Mouse (Mus musculus) embryonic facial prominence, embryonic 10.5 days (tissue): ENCODE data around the gene Gm21969. TPM values are rescaled to one million over a fixed set of nuclear protein-coding genes. Genes with fewer than 3 reads are reported as not detected.

Source experiments
- DNase-seq: peaks from one replicate; pipeline ENCODE4 v3.0.0-alpha.2; 2017; ENCODE audit warnings: low spot score
- H3K27ac ChIP-seq: fragments of 300-500 bp; sonication (generic); replicated peaks from 2 replicates; pipeline ENCODE4 v1.5.1; 2016; ENCODE audit warnings: mild to moderate bottlenecking
- H3K27me3 ChIP-seq: fragments of 300-500 bp; sonication (generic); replicated peaks from 2 replicates; pipeline ENCODE4 v1.6.1; 2016; ENCODE audit warnings: low read depth, mild to moderate bottlenecking; ENCODE audit not compliant: poor library complexity, severe bottlenecking
- H3K36me3 ChIP-seq: fragments of 300-500 bp; sonication (generic); replicated peaks from 2 replicates; pipeline ENCODE4 v1.6.1; 2016; ENCODE audit warnings: mild to moderate bottlenecking, moderate library complexity
- H3K4me1 ChIP-seq: fragments of 300-500 bp; sonication (generic); 2 replicates; pipeline ENCODE4 v1.6.1; 2016
- H3K4me3 ChIP-seq: fragments of 300-500 bp; sonication (generic); 2 replicates; pipeline ENCODE4 v1.5.1; 2016; ENCODE audit warnings: mild to moderate bottlenecking, moderate library complexity
- H3K9me3 ChIP-seq: fragments of 300-500 bp; sonication (generic); 2 replicates; pipeline ENCODE4 v1.6.1; 2016; ENCODE audit warnings: mild to moderate bottlenecking
- WGBS: fragments of 180-500 bp; shearing (Covaris S2); methylation state at CpG from one replicate; pipeline ENCODE4 v1.1.7; 2016; 5-methylcytosine and 5-hydroxymethylcytosine counted together
- polyA plus RNA-seq: library from polyadenylated mRNA; unstranded; fragments of >200 nt; fragmentation: Nextera tagmentation; extraction: Ambion mirVana; gene quantifications from 2 replicates; pipeline ENCODE4 v1.2.1, GENCODE M21; 2016

Gene Gm21969
- polyA plus RNA-seq, 1 experiment from 2014 or later = not detected

GRCm38 (mm10) chr4:139646916-139647315, 43.9 kb downstream of the Gm21969 start:
- Histone ChIP-seq H3K27me3 (peaks cover 20% of the 10 kb centered on the region), H3K4me3 (no peak overlapping the region), H3K9me3 (no peaks in the 10 kb centered on the region), H3K27ac (no peak overlapping the region), H3K4me1 (peaks cover 8% of the 10 kb centered on the region), H3K36me3 (peaks cover 32% of the 10 kb centered on the region)
- DNase-seq = no peak
- WGBS = 79% methylated on average over 7 of the region's 7 CpGs

GRCm38 (mm10) chr4:139650086-139650743, 47.2 kb downstream of the Gm21969 start:
- 85% methylated on average over 15 of the region's 15 CpGs for WGBS
- no peak overlapping the region for H3K4me3 ChIP-seq
- no peak for DNase-seq
- no peaks in the 10 kb centered on the region for H3K4me1 ChIP-seq
- peaks cover 24% of the 10 kb centered on the region for H3K36me3 ChIP-seq
- no peak overlapping the region for H3K27ac ChIP-seq
- H3K9me3 ChIP-seq = no peaks in the 10 kb centered on the region
- 0 out of 2 replicates have a peak, but pooled peaks cover 3% of the 10 kb centered on the region for H3K27me3 ChIP-seq

DNA sequence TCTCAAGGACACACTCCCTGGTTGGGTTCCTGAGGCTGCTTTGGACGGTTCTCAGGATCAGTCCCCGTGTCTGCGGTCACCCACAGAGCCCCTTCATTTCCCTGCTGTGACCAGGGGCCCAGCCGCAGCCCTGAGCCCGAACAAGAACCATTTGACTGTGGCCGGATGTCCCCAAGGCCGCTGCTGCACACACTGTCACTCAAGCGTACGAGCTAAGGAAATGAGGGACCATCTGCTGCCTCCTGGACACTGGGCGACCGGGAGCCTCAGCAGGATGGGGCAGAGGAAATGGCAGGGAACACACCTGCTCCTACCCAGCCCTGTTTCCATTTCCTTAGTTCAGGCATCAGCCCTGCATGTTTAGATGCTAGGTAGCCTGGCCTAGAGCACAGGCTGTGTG, 47.9 kb downstream of the Gm21969 start:
- 0 out of 2 replicates have a peak, but pooled peaks cover 3% of the 10 kb centered on the region for H3K27me3 ChIP-seq
- 74% methylated on average over 11 of the region's 11 CpGs for WGBS
- no peaks in the 10 kb centered on the region for H3K4me1 ChIP-seq
- H3K9me3 ChIP-seq = no peaks in the 10 kb centered on the region
- peaks cover 23% of the 10 kb centered on the region for H3K36me3 ChIP-seq
- no peak for DNase-seq
- no peak overlapping the region for H3K27ac ChIP-seq
- H3K4me3 ChIP-seq = no peak overlapping the region

DNA sequence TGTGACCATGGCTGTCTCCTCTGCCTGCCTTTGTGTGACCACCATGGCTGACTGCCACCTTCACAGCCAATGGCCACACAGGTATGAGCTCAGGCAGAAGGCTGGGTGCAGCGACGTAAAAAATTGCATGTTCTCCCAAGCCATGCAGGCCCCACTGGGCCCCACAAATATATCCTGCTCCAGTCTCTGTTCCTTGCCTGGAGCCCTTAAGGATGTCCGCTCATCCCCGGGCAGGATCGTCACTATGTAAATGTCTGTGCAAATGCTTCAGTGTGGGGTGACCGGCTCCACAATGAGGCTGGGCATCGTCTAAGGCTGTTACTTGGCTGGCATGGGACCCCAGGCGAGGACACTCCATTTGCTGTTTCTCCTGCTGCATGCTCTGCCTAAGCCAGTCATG, 50.3 kb downstream of the Gm21969 start, which contains the start of gene Tas1r2:
Gene Tas1r2 (plus strand): TSS at position 301 of the 400 bp plus-strand sequence.
- Histone ChIP-seq H3K4me1 (no peaks in the 10 kb centered on the region), H3K4me3 (no peak within 1 kb of the TSS), H3K27me3 (0 out of 2 replicates have a peak, but pooled peaks cover 3% of the 10 kb centered on the region), H3K27ac (no peak within 1 kb of the TSS), H3K36me3 (peaks cover 8% of the 10 kb centered on the region), H3K9me3 (no peaks in the 10 kb centered on the region)
- 87% methylated on average over 8 of the region's 8 CpGs for WGBS
- DNase-seq = no peak

DNA sequence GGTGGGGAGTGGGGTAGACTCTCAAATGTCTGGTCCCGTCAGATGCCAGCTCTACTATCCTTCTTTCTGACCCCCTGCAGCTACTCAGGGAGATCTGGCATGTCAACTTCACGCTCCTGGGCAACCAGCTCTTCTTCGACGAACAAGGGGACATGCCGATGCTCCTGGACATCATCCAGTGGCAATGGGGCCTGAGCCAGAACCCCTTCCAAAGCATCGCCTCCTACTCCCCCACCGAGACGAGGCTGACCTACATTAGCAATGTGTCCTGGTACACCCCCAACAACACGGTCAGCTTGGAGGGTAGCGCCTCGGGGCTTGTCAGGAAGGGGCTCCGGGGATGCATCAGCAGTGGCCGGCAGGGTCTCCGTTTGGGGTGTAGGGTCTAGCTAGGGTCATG, 58.9 kb downstream of the Gm21969 start:
- Histone ChIP-seq H3K36me3 (no peaks in the 10 kb centered on the region), H3K4me1 (no peaks in the 10 kb centered on the region), H3K27ac (no peak overlapping the region), H3K27me3 (no peaks in the 10 kb centered on the region), H3K4me3 (no peak overlapping the region), H3K9me3 (peaks cover 7% of the 10 kb centered on the region; the same call in 1 of the 2 replicates)
- whole genome bisulfite sequencing = 91% methylated on average over 14 of the region's 14 CpGs
- DNase-seq = no peak

DNA sequence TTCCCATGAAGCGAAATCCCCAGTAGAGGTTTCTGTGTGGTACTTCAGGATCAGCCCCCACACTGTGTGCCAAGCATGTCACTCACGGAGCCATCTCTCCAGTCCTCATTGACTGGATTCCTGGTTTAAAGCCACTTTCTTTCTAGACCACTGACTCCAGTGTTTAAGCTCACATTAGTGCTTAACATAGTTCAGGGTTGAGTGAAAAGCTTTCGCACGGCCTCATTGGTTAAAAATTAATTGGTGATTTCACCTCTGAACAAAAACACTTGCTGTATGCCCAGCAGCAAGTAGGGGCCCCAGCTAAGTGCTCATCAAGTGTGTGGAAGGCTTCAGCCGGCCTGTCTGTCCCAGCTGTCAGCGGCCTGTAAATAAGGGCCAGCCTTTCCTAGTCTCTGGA, 64.6 kb downstream of the Gm21969 start:
- 72% methylated on average over 6 of the region's 6 CpGs for WGBS
- no peak for DNase-seq
- Histone ChIP-seq H3K27ac (no peak overlapping the region), H3K27me3 (no peaks in the 10 kb centered on the region), H3K4me1 (no peaks in the 10 kb centered on the region), H3K4me3 (no peak overlapping the region), H3K36me3 (no peaks in the 10 kb centered on the region), H3K9me3 (no peaks in the 10 kb centered on the region)

DNA sequence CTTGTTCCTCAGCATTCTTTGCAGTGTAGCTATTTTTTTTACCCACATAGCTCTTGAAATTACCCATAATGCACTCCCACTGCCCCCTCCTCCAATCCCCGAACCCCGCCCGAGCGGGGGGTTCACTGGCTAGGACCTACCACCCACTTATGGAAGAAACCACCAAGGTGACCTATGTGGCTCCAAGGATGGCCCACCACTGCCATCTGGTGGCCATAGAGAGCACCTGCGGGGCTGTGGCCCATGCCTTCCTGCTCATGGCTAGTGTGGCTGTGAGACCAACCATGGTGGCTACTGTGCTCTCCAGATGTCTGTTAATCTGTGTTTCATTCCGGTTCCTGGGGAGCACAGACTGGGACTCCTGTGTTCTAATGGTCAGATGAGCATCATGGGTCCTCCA, 66.9 kb downstream of the Gm21969 start:
- Histone ChIP-seq H3K36me3 (no peaks in the 10 kb centered on the region), H3K4me3 (no peak overlapping the region), H3K4me1 (no peaks in the 10 kb centered on the region), H3K9me3 (no peaks in the 10 kb centered on the region), H3K27ac (no peak overlapping the region), H3K27me3 (peaks cover 4% of the 10 kb centered on the region)
- 24% methylated on average over 6 of the region's 6 CpGs for WGBS
- peak; percentile 71 for DNase-seq

- Histone ChIP-seq H3K27ac (no peak overlapping the region), H3K36me3 (no peaks in the 10 kb centered on the region), H3K4me1 (peaks cover 10% of the 10 kb centered on the region), H3K9me3 (peaks cover 11% of the 10 kb centered on the region; the same call in 1 of the 2 replicates), H3K4me3 (no peak overlapping the region), H3K27me3 (peaks cover 15% of the 10 kb centered on the region)
- WGBS = 60% methylated on average over 9 of the region's 9 CpGs
- peak; percentile 28 for DNase-seq
Observed at GRCm38 (mm10) chr4:139675696-139676095, 72.7 kb downstream of the Gm21969 start.

DNA sequence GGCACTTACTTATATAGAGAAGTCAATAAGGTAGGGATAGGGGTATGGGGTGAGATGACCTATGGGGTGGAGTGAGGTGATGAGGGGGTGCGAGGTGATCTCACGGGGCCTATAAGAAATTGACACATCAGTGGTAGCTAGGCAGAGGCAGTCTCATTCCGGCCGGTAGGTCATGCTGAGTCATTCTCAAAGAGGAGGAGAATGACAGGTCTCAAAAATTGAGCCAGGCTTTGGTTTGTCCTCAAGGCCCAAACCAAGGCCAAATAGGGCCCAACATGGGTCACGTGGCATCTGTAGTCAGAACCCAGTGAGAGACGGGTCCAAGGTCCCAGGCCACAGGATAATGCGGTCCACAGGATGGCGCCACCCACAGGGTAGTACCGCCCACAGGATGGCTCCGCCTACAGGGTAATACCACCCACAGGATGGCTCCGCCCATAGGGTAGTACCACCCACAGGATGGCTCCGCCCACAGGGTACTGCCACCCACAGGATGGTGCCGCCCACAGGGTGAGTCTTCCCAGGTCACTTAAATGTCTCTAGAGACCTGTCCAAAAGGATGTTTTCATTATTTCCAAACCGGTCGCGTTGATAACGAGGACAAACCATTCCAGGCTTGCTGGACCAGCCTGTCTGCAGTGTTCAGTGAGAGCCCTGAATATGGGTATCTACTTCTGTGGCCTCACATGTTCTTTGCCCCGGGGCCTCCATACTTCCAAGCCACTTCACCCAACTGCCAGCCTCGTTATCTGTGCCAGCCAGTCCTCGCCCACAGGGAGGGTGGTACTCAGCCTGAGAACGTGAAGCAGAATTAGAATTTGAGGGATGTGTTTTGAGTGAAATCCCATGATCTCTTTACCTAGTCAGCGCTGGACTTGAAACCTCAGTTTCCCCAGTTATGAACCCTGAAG, 81.0 kb downstream of the Gm21969 start:
- Histone ChIP-seq H3K36me3 (no peaks in the 10 kb centered on the region), H3K27ac (no peak overlapping the region), H3K4me3 (no peak overlapping the region), H3K27me3 (0 out of 2 replicates have a peak, but pooled peaks cover 17% of the 10 kb centered on the region), H3K4me1 (no peaks in the 10 kb centered on the region), H3K9me3 (peaks cover 18% of the 10 kb centered on the region; the same call in 1 of the 2 replicates)
- DNase-seq = no peak
- 76% methylated on average over 22 of the region's 22 CpGs for WGBS

DNA sequence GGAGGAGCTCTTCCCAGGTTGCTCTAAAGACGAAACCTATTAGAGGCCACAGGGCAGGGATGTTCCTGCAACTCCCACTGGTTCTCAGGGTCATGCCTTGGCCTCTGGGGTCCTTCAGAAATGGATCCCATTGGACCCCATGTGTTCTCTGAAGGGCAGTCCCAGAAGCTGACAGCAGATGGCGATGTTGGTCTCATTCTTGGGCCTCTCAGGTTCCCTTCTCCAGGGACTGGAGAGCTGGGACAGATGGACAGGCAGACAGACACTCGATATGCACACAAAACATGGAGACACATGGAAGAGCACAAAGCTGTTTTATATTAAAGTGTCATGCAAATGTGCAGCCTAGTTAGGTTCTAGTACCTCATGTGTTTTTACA, 81.6 kb downstream of the Gm21969 start:
- Histone ChIP-seq H3K27me3 (peaks cover 22% of the 10 kb centered on the region; the same call in 1 of the 2 replicates), H3K4me3 (no peak overlapping the region), H3K27ac (no peak overlapping the region), H3K4me1 (peaks cover 2% of the 10 kb centered on the region; the same call in 1 of the 2 replicates), H3K36me3 (no peaks in the 10 kb centered on the region), H3K9me3 (peaks cover 18% of the 10 kb centered on the region; the same call in 1 of the 2 replicates)
- DNase-seq = peak; percentile 76
- 14% methylated on average over 3 of the region's 3 CpGs for WGBS

GRCm38 (mm10) chr4:139688058-139688457, 85.1 kb downstream of the Gm21969 start:
- Histone ChIP-seq H3K4me1 (peaks cover 7% of the 10 kb centered on the region), H3K9me3 (no peaks in the 10 kb centered on the region), H3K27ac (no peak overlapping the region), H3K27me3 (peaks cover 49% of the 10 kb centered on the region), H3K36me3 (no peaks in the 10 kb centered on the region), H3K4me3 (no peak overlapping the region)
- no peak for DNase-seq
- WGBS = 72% methylated on average over 9 of the region's 9 CpGs

GRCm38 (mm10) chr4:139689627-139690269, 86.8 kb downstream of the Gm21969 start:
- Histone ChIP-seq H3K27me3 (peaks cover 62% of the 10 kb centered on the region), H3K4me3 (no peak overlapping the region), H3K4me1 (peaks cover 15% of the 10 kb centered on the region), H3K36me3 (no peaks in the 10 kb centered on the region), H3K9me3 (no peaks in the 10 kb centered on the region), H3K27ac (no peak overlapping the region)
- 35% methylated on average over 7 of the region's 7 CpGs for WGBS
- DNase-seq = no peak
